Mouse (Mus musculus): Measurements from ENCODE around the gene Banf1. TPM values are rescaled to one million over a fixed set of nuclear protein-coding genes. Genes with fewer than 3 reads are reported as not detected.
A peak's percentile ranks its signal among the peaks of the same experiment; 100 is the strongest.
"Not testable (repeated sequence)": the region's sequence is repeated elsewhere in the genome, so short reads cannot be mapped to it uniquely, and the experiment has no call there.

The Banf1 gene
- total RNA-seq, 2 experiments from 2014 or later = 234 to 244 TPM

DNA sequence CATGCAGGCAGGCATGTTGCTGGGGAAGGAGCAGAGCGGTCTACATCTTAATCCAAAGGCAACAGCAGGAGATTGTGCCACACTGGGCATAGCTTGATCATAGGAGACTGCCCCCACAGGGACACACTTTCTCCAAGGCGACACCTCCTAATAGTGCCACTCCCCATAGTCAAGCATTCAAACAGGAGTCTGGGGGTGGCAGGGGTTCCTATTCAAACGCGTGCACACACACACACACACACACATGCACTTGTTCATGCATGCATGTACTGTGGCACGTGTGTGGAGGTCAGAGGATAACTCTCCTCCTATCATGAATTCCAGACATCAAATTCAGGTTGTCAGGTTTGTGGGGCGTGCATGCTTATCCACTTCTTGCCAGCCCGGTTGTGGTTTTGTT, 5.8 kb upstream of the Banf1 start:
- DNase-seq = no peak

DNA sequence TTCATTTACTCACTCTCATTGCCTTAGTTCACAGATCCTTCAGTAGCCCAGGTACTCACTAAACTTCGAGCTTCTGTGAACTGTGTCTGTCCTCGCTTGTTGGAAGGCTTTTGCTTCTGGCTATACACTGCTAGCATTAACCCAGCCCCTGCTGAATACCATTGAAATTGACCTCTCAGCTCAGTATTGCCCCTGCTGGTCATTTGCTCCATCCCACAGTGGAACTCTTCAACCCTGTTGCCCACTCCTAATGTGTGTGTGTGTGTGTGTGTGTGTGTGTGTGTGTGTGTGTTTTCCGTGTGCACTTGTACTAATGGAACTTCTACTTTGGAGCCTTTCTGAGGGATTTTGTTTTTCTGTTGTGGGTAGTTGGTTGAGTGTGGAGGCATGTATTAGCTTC, 4.0 kb upstream of the Banf1 start:
- DNase-seq = no peak

DNA sequence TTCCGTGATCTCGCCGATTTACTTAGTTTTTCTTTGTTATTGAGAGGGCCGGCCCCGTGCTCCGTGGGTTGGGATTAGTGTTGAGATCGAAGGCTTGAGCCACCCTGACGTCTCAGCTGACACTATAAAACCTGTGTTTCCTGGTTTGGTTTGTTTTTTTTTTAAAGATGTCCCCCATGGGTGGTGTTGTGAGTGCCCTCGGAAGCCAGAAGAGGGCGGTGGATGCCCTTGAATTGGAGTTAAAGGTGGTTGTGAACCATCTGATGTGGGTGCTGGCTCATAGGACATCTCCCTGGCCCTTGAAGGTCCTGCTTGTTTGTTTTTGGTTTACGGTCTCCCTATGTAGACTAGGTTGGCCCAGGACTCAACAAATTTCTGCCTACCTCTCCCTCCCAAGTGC, 487 bp upstream of the Banf1 start:
- peak; percentile 25 for DNase-seq

DNA sequence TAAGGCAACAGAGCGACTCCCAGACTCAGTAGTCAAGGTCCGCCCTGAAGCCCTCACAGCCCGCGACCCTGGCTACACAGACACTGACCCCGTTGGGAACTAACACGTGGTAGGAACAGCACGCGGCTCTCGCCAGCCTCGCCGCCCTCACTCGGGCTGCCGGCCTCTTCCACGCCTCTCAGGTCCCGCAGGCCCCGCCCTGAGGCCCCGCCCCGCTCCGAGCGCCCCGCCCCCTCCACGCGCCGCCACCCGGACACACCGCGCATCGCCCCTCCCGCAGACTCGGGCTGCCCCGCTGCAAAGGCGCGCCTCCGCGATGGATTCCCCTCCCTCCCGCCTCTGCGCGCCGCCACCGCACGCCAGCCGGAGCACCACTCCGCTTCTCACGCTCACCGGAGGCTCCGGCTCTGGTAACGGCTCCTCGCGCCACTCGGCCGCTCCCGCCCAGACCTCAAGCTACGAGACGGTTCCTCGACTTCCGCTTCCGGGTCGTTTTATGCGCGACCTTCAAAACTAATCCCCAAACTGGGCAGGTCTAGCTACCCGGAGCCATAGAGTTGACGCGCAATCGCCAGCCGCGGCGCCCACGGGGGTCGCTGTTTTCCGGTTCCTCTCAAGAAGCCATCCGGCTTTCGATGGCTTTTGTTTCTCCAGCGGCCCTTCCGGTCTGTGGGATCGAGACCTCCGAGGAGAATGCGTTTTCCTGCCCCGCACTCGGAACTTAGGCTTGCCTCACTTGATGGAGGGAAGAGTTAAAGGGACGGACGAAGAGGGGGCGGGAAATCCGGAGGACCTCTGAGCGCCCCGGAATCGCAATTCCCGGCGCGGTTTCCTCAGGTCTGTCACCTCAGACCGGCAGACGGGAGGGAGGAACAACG, 554 bp downstream of the Banf1 start, which contains the start of gene Eif1ad:
Gene Eif1ad (plus strand): TSS at position 567 of the 878 bp plus-strand sequence.
- DNase-seq = peak; percentile 95

DNA sequence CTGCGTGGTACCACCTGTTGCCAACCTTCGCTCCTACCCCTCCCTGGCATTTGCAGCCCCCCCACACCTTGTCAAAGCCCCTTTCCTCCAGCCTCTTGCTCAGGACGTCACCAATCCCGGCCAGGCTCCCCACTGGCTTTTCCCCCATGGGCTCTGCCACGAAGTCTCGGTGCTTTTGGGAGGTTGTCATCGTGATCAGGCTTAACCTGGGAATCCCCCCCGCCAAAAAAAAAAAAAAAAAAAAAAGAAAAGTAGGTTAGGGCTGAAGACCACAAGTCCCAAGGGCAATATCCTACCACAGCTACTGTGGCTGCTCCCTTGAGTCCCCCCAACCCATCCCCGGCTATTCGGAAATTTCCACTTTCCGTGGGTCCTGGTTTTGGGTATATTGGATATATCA, 1.2 kb downstream of the Banf1 start:
- no peak for DNase-seq

DNA sequence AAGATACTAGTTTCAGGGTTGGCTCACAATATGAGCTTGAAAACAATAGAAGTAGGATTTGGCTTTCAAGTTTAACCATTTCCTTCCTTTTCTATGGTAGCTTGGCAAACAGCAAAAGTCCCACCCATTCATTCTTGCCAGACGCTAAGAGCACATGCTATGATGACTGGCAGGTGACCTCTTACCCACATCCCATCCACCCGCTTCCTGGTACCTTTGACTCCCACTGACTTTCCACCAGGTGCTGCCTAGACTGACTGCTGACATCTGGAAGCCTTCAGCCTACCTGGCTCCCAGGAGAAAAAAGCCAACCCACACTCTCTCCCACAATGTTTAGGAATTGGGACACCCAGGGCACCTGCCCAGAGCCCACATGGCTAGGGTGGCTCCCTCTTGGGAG, 2.8 kb downstream of the Banf1 start:
- no peak for DNase-seq

DNA sequence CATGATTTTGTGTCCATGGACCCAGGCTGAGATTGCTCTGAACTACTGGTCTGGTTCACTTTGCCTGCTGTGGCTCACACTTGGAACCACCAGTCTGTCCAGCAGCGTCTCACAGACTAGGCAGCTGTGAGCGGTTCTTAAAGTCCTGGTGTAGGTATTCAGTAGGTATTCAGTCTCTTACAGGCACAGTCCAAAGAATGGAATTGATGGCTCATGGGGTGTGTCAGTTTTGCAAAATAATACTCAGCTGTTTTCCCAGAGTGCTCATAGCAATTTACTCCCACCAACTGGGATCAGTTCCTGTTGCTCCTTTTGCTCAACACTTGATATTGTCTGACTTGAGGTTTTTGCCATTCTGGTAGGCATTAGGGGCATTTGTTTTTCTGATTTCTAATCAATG, 4.8 kb downstream of the Banf1 start:
- DNase-seq = no peak

DNA sequence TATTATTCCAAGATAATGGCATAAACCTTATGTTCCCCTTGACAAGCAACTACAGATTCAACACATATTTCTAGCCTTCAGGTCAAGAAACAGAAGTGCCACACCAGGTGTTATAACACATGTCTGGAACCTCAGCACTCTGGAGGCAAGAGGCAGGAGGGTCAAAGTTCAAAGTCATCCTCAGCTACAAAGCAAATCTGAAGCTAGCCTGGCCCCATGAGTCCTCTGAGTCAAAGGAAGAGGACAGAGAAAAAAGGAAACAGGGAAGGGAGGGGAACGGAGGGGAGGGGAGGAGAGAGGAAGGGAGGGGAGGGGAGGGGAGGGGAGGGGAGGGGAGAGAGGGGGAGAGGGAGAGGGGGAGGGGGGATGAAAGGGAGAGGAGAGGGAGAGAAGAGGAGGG, 10.9 kb downstream of the Banf1 start:
- no peak for DNase-seq

DNA sequence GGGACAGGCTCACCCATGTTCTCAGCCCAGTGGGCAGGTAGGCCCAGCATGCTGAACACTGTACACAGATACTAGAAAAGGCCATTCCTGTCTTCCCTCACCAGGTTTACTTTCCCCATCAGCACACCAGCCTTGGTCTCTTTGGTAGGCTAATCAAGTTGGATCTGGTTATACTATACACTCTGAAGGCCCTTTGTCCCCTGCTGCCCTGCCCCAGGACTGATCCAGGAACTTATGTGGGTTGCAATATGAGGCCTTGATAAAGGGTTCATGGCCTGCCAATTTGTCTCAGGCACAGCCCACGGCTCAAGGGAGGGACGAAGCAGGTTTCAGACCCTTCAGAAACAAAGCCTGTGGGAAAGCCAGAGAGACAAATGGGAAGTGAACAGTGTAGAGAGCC, 13.4 kb downstream of the Banf1 start:
- no peak for DNase-seq

DNA sequence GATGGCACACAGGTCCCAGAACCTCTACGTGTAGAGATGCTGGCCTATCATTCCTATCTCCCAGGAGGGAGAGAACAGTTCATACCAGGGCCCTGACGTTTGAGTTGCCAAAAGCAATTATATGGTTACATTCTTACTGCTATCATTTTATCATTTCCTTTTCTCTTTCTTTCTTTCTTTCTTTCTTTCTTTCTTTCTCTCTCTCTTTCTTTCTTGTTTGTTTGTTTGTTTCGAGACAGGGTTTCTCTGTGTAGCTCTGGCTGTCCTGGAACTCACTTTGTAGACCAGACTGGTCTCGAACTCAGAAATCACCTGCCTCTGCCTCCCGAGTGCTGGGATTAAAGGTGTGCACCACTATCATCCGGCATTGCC, 17.5 kb downstream of the Banf1 start, which contains the start of gene Cst6:
Gene Cst6 (minus strand): TSS at position 73 of the 372 bp plus-strand sequence.
- DNase-seq = not testable (repeated sequence)

DNA sequence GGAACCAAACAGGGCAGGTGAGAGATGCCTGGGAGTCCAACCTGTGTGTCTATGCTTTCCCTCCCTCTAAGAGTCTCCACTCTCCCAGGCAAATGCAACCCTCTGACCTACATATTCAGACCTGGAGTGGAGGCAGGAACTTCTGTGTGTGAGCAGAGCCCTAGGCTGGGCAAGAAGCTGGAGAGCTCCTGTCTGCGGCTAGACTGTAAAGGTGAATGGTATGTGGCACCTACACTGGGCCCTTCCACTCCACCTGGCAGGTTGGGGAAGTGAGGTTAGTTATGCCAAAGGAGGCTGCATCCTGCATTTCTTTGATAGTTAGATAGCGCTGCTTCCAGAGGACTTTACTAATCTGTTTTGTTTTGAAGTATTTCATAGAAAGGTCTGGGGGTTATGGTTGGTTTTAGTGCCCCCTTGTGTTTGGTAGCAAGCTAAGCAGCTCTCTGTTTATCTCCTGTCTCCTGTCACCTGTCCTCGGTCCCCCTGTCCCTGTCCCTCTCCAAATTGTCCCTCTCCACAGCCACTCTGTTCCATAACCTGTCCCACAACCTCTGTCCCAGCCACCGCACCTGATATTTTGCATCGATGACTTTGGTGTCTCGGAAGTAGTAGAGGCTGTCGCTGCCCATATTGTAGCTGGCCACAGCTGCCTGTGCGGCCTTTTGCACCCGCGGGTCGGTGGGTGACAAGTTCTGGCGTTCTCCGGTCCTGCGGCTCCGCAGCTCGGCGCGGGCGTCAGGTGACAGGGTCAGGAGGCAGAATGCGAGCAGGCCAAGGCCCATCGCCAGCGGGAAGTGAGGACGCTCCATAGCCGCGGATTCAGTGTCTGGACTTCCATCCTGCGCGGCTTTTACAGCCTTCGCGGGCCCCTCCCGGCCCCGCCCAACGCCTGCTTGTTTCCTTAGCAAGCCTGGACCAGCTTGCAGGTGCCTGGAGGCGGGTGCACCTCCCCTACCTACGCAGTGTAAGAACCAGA, 18.2 kb downstream of the Banf1 start:
- peak; percentile 22 for DNase-seq

DNA sequence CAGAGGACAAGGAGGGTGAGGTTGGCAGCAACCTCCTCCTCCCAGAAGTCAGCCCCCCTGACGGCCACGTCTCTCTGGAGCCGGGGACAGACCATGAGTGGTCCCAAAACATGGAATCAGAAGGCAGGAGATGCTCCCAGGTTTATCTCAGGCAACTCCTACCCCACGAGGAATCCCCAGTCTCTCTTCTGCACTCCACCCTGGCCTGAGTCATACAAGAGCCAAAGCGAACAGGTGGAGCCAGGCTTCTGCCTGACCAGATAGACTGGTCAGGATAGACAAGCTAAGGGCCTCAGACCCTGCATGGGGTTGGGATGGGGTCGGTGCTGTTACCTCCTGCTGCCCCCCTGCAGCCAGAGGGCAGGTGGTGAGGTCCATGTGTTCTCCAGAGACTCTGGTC, 18.9 kb downstream of the Banf1 start:
- no peak for DNase-seq

DNA sequence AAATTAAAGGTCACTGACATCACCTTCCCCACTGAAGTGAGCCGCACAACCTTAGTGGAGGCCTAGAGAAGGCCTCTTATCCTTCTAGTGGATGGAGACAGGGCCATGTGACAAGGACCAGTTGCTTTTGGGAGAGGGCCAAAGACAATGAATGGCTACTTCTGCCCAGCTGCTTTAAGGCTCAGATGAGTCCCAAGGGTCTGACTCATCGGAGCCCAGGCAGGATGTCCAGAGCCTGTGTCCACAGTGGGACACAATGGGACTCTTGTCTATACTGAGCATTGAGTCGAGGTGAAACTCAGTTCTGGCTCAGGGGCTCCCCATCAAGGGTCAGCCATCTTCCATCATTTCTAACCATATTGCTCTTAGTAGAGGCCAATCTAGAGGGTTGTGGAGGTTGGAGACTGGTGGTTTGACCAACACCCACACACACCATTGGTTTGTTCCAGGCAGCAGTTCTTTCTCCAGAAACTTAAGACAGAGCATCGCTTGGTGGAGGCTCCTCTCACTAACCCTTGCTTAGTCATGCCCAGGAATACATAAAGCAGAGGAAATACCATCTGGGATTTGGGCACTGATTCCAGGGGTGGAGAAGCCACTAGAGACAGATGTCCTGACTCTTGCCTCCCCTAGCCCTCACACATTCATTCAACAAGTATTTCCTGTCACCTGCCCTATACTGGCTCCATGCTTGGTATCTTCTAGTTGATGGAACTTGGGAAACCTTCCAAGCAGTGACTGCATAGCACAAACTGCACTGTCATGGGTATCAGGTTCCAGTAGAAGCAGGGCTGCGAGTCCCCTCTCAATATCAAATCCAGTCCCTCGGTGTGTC, 21.5 kb downstream of the Banf1 start:
- peak; percentile 61 for DNase-seq

DNA sequence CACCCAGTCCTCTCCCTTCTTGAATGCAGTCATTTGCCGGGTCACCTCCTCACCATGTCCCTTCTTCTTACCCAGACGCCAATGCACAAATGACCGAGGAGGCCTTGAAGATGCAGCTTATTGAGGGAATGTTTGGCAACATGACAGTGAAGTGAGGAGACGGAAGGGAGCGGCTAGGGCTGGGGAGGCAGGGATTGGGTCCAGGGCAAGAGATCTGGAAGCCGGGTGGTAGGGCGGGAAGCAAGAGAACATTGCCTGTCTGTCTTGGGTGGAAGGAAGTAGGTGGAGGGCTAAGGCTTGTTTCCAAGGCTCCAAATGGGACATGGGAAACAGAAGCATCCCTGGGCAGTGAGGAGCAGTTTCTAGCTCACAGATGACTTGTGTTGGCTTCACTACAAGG, 25.6 kb downstream of the Banf1 start:
- DNase-seq = no peak

DNA sequence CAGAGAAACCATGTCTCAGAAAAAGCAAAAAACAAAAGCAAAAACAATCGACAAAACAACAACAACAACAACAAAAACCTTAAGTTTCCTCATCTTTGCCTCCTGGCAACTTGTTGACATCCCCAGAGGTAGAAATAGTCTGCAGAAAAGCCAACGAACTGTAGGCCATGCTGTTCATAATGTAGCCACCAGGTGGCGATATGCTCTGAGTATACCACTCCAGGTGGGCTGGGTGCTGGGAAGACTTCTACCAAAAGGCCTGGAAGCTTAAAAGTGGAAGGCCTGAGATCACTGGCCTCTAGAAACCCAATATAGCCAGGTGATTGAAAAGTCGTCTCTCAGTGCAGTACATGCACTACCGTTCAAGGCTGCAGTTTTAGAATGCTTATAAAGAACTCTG, 29.0 kb downstream of the Banf1 start:
- DNase-seq = peak; percentile 87

DNA sequence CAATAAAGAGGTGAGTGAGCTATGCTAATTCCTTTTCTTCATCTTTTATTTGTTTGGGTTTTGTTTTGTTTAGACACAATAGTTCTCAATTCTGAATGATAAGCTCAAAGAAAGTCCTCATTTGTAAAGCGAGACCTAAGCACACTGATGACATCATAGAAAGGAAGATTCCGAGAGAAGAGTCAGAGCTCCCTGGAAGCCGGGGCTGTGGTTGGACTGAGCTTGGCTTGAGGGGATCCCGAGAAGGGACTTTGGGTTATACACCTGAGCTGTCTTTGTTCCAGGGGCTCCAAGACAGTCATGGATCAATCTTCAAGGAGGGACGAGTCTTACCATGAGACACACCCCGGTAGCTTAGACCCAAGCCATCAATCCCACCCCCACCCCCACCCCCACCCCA, 31.5 kb downstream of the Banf1 start, which contains the start of gene Catsper1:
Gene Catsper1 (plus strand): TSS at position 301 of the 400 bp plus-strand sequence.
- no peak for DNase-seq

DNA sequence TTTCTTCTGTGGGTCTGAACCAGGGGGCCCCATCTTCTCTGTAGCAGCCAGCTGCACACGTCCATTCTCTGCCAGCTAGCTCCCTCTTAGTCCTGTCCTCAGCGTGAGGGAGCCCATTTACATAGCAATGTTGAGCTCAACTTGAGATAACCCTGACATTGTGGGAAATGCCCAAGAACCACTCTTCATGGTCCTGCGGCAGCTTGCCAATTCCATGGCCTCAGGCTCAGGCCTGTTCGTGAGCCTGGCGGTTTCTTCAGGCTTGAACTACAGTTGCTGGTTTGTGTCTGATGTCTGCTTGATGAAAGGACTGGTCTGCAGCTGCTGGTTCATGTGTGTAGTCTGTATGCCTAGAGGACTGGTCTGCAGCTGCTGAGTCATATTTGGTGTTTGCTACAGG, 32.2 kb downstream of the Banf1 start:
- peak; percentile 38 for DNase-seq

DNA sequence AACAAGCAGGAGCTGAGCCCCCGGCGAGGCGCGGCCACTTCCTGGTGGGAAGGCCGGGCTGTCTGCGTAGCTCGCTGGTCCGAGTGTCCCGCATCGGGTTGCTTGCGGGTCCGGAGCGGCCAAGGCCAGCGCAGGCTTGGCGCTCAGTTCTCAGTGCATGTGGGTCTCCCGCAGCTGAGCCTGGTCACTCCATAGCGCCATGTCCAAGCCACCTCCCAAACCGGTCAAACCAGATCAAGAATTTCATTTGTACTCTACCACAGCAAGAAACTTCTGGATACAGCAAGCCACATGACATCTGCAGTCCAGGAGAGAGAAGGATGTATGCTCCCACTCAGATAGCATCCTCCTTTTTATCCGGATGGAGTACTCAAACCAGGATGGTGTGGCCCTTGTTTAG, 39.0 kb downstream of the Banf1 start:
- DNase-seq = no peak

DNA sequence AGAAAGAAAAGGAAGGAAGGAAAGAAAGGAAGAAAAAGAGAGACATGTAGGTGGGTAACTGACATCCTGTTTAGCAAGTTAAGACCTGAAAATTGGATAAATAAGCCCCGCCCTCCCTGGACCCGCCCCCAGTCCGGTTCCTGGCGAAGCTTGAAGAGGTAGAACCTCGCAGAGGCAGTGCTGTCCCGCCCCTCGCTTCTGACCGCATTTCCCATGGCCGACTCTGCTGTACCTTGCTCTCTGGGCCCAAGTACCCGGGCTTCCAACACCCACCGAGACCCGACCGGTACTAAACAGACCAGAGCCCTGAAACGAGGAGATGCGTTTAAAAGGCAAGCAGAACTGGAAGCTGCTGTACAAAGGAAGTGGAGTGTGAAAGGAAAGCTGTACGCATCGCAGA, 43.2 kb downstream of the Banf1 start:
- peak; percentile 21 for DNase-seq
